Mouse (Mus musculus) bone marrow, adult 2 months (tissue): ENCODE results near the gene Epb41l1.

Source experiments
- CTCF ChIP-seq: fragments of 200-500 bp; IDR thresholded peaks from 2 replicates; pipeline ENCODE4 v1.5.1; 2011; ENCODE audit warnings: low read length, control low read depth; ENCODE audit not compliant: control insufficient read depth, insufficient read depth
- POLR2A ChIP-seq: fragments of 200-500 bp; IDR thresholded peaks from 2 replicates; pipeline ENCODE4 v1.6.1; 2011; ENCODE audit warnings: low read depth, mild to moderate bottlenecking, control low read depth, low read length, borderline replicate concordance; ENCODE audit not compliant: control insufficient read depth

GRCm38 (mm10) chr2:156475285-156476110 is 54.8 kb downstream of the Epb41l1 start:
- no peak for TF ChIP-seq CTCF
- TF ChIP-seq POLR2A: no peak
